ENCODE assay signal across 1 mouse cellular context in the genomic region with DNA sequence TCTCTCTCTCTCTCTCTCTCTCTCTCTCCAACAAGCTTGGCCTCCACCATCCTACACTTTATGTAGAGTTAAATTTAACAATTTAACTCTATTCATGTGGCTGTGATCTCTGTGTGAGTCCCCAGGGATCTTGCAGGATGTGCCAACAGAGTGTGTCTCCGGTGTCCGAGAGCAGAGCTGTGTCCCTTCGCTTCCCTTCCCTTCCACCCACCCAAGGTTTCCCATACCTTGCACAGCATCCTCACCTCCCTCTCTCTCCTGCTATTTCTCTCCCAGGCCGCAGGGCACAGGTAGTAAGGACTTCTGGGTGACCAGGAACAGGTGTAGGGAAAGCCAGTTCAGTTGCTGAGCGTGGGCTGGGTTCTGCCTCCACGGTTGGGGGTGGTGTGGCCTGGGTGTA.
TF ChIP-seq lines count a peak whose summit lies in the region.

No protein-coding gene starts in this region.

TF ChIP-seq in CH12.LX, 34 proteins besides CTCF, POLR2A, EP300 and RAD21:
- TF ChIP-seq GABPA (IDR thresholded peaks at IDR 0.05; ENCODE audit: insufficient replicate concordance, low read depth, low read length) (no peak), ZMIZ1 (IDR thresholded peaks at IDR 0.05; ENCODE audit: low read depth, low read length) (no peak), TBP (conservative IDR thresholded peaks at IDR 0.05; ENCODE audit: low read depth, low read length) (no peak), ZC3H11A (IDR thresholded peaks at IDR 0.05; ENCODE audit: low read depth, low read length) (no peak), UBTF (IDR thresholded peaks at IDR 0.05; ENCODE audit: low read depth, low read length) (no peak), ETS1 (conservative IDR thresholded peaks at IDR 0.05; ENCODE audit: low read depth, low read length) (no peak)
